Mouse (Mus musculus): ENCODE measurements around the gene Akap8l. TPM values are rescaled to one million over a fixed set of nuclear protein-coding genes. Genes with fewer than 3 reads are reported as not detected.

Akap8l gene
- polyA plus RNA-seq, 1 experiment from 2014 or later = 133 TPM

GRCm38 (mm10) chr17:32376475-32376874 is 26.1 kb upstream of the Akap8l start:
- no peak overlapping the region for H3K4me2 ChIP-seq (replicated peaks)
- 89% methylated on average over 15 of the region's 15 CpGs for WGBS
- ATAC-seq (ENCODE audit: low FRiP score, low read depth) = no peak
- H3K9ac ChIP-seq (replicated peaks) = no peak overlapping the region
- no peak overlapping the region for H3K27ac ChIP-seq (replicated peaks)
- H3K4me3 ChIP-seq = no peak overlapping the region
- H3K36me3 ChIP-seq = peaks cover 26% of the 10 kb centered on the region
- no peaks in the 10 kb centered on the region; the same call in 1 of the 2 replicates for H3K4me1 ChIP-seq
- no peaks in the 10 kb centered on the region for H3K27me3 ChIP-seq
- no peaks in the 10 kb centered on the region for H3K9me3 ChIP-seq

GRCm38 (mm10) chr17:32368991-32369578 is 18.7 kb upstream of the Akap8l start:
- Histone ChIP-seq H3K9me3 (no peaks in the 10 kb centered on the region), H3K4me2 (replicated peaks) (peak overlapping the region; percentile 35), H3K36me3 (0 out of 2 replicates have a peak, but pooled peaks cover 8% of the 10 kb centered on the region), H3K4me1 (peaks cover 8% of the 10 kb centered on the region), H3K27ac (replicated peaks) (no peak overlapping the region), H3K4me3 (peak overlapping the region; percentile 17; the same call in 1 of the 2 replicates), H3K9ac (replicated peaks) (no peak overlapping the region), H3K27me3 (0 out of 2 replicates have a peak, but pooled peaks cover 3% of the 10 kb centered on the region)
- ATAC-seq (ENCODE audit: low FRiP score, low read depth) = no peak
- WGBS = 21% methylated on average over 11 of the region's 17 CpGs

GRCm38 (mm10) chr17:32367706-32368105 is 17.3 kb upstream of the Akap8l start:
- no peaks in the 10 kb centered on the region for H3K9me3 ChIP-seq
- peaks cover 17% of the 10 kb centered on the region for H3K4me1 ChIP-seq
- no peak for ATAC-seq (ENCODE audit: low FRiP score, low read depth)
- H3K27ac ChIP-seq (replicated peaks) = no peak overlapping the region
- WGBS = 90% methylated on average over 11 of the region's 11 CpGs
- 0 out of 2 replicates have a peak, but pooled peaks cover 8% of the 10 kb centered on the region for H3K36me3 ChIP-seq
- 0 out of 2 replicates have a peak, but pooled peaks cover 3% of the 10 kb centered on the region for H3K27me3 ChIP-seq
- H3K9ac ChIP-seq (replicated peaks) = no peak overlapping the region
- H3K4me3 ChIP-seq = no peak overlapping the region
- H3K4me2 ChIP-seq (replicated peaks) = no peak overlapping the region

- Histone ChIP-seq H3K36me3 (peaks cover 30% of the 10 kb centered on the region), H3K4me3 (no peak overlapping the region), H3K27ac (replicated peaks) (no peak overlapping the region), H3K4me1 (peaks cover 27% of the 10 kb centered on the region), H3K9me3 (no peaks in the 10 kb centered on the region), H3K9ac (replicated peaks) (no peak overlapping the region), H3K27me3 (0 out of 2 replicates have a peak, but pooled peaks cover 3% of the 10 kb centered on the region), H3K4me2 (replicated peaks) (no peak overlapping the region)
- WGBS = 80% methylated on average over 1 of the region's 1 CpGs
- ATAC-seq (ENCODE audit: low FRiP score, low read depth) = no peak
Measured at GRCm38 (mm10) chr17:32365296-32365695, 14.9 kb upstream of the Akap8l start.

GRCm38 (mm10) chr17:32364850-32365249 is 14.4 kb upstream of the Akap8l start:
- Histone ChIP-seq H3K4me3 (peak overlapping the region; percentile 96), H3K4me1 (peaks cover 27% of the 10 kb centered on the region), H3K27me3 (0 out of 2 replicates have a peak, but pooled peaks cover 3% of the 10 kb centered on the region), H3K4me2 (replicated peaks) (peak overlapping the region; percentile 50), H3K9ac (replicated peaks) (peak overlapping the region; percentile 93; the same call in 1 of the 2 replicates), H3K27ac (replicated peaks) (peak overlapping the region; percentile 73; the same call in 1 of the 2 replicates), H3K36me3 (peaks cover 34% of the 10 kb centered on the region), H3K9me3 (no peaks in the 10 kb centered on the region)
- WGBS = 72% methylated on average over 5 of the region's 5 CpGs
- ATAC-seq (ENCODE audit: low FRiP score, low read depth) = peak; percentile 28; the same call in 1 of the 2 replicates

- peak; percentile 91 for ATAC-seq (ENCODE audit: low FRiP score, low read depth)
- peak overlapping the region; percentile 93 for H3K9ac ChIP-seq (replicated peaks)
- H3K27me3 ChIP-seq = 0 out of 2 replicates have a peak, but pooled peaks cover 3% of the 10 kb centered on the region
- H3K4me1 ChIP-seq = peaks cover 27% of the 10 kb centered on the region
- H3K4me2 ChIP-seq (replicated peaks) = peak overlapping the region; percentile 90
- peak overlapping the region; percentile 73 for H3K27ac ChIP-seq (replicated peaks)
- peak overlapping the region; percentile 96 for H3K4me3 ChIP-seq
- under 1% methylated on average over 34 of the region's 47 CpGs for WGBS
- H3K9me3 ChIP-seq = no peaks in the 10 kb centered on the region
- H3K36me3 ChIP-seq = peaks cover 39% of the 10 kb centered on the region
Measured at GRCm38 (mm10) chr17:32364331-32364730, 13.9 kb upstream of the Akap8l start.

- Histone ChIP-seq H3K4me3 (peak overlapping the region; percentile 96), H3K36me3 (peaks cover 44% of the 10 kb centered on the region), H3K4me2 (replicated peaks) (peak overlapping the region; percentile 90), H3K27me3 (0 out of 2 replicates have a peak, but pooled peaks cover 3% of the 10 kb centered on the region), H3K9ac (replicated peaks) (peak overlapping the region; percentile 93), H3K27ac (replicated peaks) (peak overlapping the region; percentile 73), H3K4me1 (peaks cover 27% of the 10 kb centered on the region), H3K9me3 (no peaks in the 10 kb centered on the region)
- under 1% methylated on average over 22 of the region's 50 CpGs for WGBS
- ATAC-seq (ENCODE audit: low FRiP score, low read depth) = peak; percentile 63
Measured at GRCm38 (mm10) chr17:32363821-32364301, 13.5 kb upstream of the Akap8l start.

GRCm38 (mm10) chr17:32362686-32363085 is 12.3 kb upstream of the Akap8l start:
- Histone ChIP-seq H3K27ac (replicated peaks) (no peak overlapping the region), H3K36me3 (peaks cover 55% of the 10 kb centered on the region), H3K4me1 (peaks cover 27% of the 10 kb centered on the region), H3K4me3 (peak overlapping the region; percentile 96), H3K4me2 (replicated peaks) (peak overlapping the region; percentile 90), H3K9me3 (no peaks in the 10 kb centered on the region), H3K27me3 (0 out of 2 replicates have a peak, but pooled peaks cover 1% of the 10 kb centered on the region), H3K9ac (replicated peaks) (peak overlapping the region; percentile 93)
- WGBS = 86% methylated on average over 4 of the region's 4 CpGs
- no peak for ATAC-seq (ENCODE audit: low FRiP score, low read depth)

- no peak for ATAC-seq (ENCODE audit: low FRiP score, low read depth)
- Histone ChIP-seq H3K36me3 (peaks cover 76% of the 10 kb centered on the region), H3K27ac (replicated peaks) (no peak overlapping the region), H3K4me1 (peaks cover 25% of the 10 kb centered on the region), H3K4me2 (replicated peaks) (no peak overlapping the region), H3K9me3 (no peaks in the 10 kb centered on the region), H3K4me3 (no peak overlapping the region), H3K9ac (replicated peaks) (no peak overlapping the region), H3K27me3 (no peaks in the 10 kb centered on the region)
- 93% methylated on average over 18 of the region's 18 CpGs for WGBS
Measured at GRCm38 (mm10) chr17:32359928-32360327, 9.5 kb upstream of the Akap8l start.

GRCm38 (mm10) chr17:32358943-32359340 is 8.5 kb upstream of the Akap8l start:
- Histone ChIP-seq H3K9me3 (no peaks in the 10 kb centered on the region), H3K9ac (replicated peaks) (no peak overlapping the region), H3K4me3 (no peak overlapping the region), H3K4me1 (peaks cover 22% of the 10 kb centered on the region), H3K36me3 (peaks cover 86% of the 10 kb centered on the region), H3K27ac (replicated peaks) (no peak overlapping the region), H3K4me2 (replicated peaks) (no peak overlapping the region), H3K27me3 (no peaks in the 10 kb centered on the region)
- 95% methylated on average over 6 of the region's 6 CpGs for WGBS
- no peak for ATAC-seq (ENCODE audit: low FRiP score, low read depth)

GRCm38 (mm10) chr17:32358192-32358942 is 8.0 kb upstream of the Akap8l start:
- no peaks in the 10 kb centered on the region for H3K27me3 ChIP-seq
- no peaks in the 10 kb centered on the region for H3K9me3 ChIP-seq
- H3K4me3 ChIP-seq = no peak overlapping the region
- no peak overlapping the region for H3K27ac ChIP-seq (replicated peaks)
- H3K36me3 ChIP-seq = peaks cover 91% of the 10 kb centered on the region
- H3K4me1 ChIP-seq = peaks cover 19% of the 10 kb centered on the region
- ATAC-seq (ENCODE audit: low FRiP score, low read depth) = no peak
- H3K4me2 ChIP-seq (replicated peaks) = no peak overlapping the region
- no peak overlapping the region for H3K9ac ChIP-seq (replicated peaks)
- WGBS = 97% methylated on average over 7 of the region's 7 CpGs

Measured in midbrain, embryonic 12.5 days (tissue).